Mouse (Mus musculus) embryonic facial prominence, embryonic 10.5 days (tissue): Measurements from ENCODE around the gene Tmx4. TPM values are rescaled to one million over a fixed set of nuclear protein-coding genes. Genes with fewer than 3 reads are reported as not detected.

Experiments
- DNase-seq: peaks from one replicate; pipeline ENCODE4 v3.0.0-alpha.2; 2017; ENCODE audit warnings: low spot score
- H3K27ac ChIP-seq: fragments of 300-500 bp; sonication (generic); replicated peaks from 2 replicates; pipeline ENCODE4 v1.5.1; 2016; ENCODE audit warnings: mild to moderate bottlenecking
- H3K27me3 ChIP-seq: fragments of 300-500 bp; sonication (generic); replicated peaks from 2 replicates; pipeline ENCODE4 v1.6.1; 2016; ENCODE audit warnings: low read depth, mild to moderate bottlenecking; ENCODE audit not compliant: poor library complexity, severe bottlenecking
- H3K36me3 ChIP-seq: fragments of 300-500 bp; sonication (generic); replicated peaks from 2 replicates; pipeline ENCODE4 v1.6.1; 2016; ENCODE audit warnings: mild to moderate bottlenecking, moderate library complexity
- H3K4me1 ChIP-seq: fragments of 300-500 bp; sonication (generic); 2 replicates; pipeline ENCODE4 v1.6.1; 2016
- H3K4me3 ChIP-seq: fragments of 300-500 bp; sonication (generic); 2 replicates; pipeline ENCODE4 v1.5.1; 2016; ENCODE audit warnings: mild to moderate bottlenecking, moderate library complexity
- H3K9me3 ChIP-seq: fragments of 300-500 bp; sonication (generic); 2 replicates; pipeline ENCODE4 v1.6.1; 2016; ENCODE audit warnings: mild to moderate bottlenecking
- WGBS: fragments of 180-500 bp; shearing (Covaris S2); methylation state at CpG from one replicate; pipeline ENCODE4 v1.1.7; 2016; 5-methylcytosine and 5-hydroxymethylcytosine counted together
- polyA plus RNA-seq: library from polyadenylated mRNA; unstranded; fragments of >200 nt; fragmentation: Nextera tagmentation; extraction: Ambion mirVana; gene quantifications from 2 replicates; pipeline ENCODE4 v1.2.1, GENCODE M21; 2016

Gene Tmx4
- polyA plus RNA-seq, 1 experiment from 2014 or later, result 23.3 TPM

- no peaks in the 10 kb centered on the region for H3K4me1 ChIP-seq
- no peak overlapping the region for H3K27ac ChIP-seq
- no peak for DNase-seq
- no peaks in the 10 kb centered on the region for H3K9me3 ChIP-seq
- no peaks in the 10 kb centered on the region for H3K27me3 ChIP-seq
- no peak overlapping the region for H3K4me3 ChIP-seq
- 84% methylated on average over 5 of the region's 5 CpGs for WGBS
- H3K36me3 ChIP-seq, result no peaks in the 10 kb centered on the region
Measured at GRCm38 (mm10) chr2:134545116-134545515, 98.8 kb downstream of the Tmx4 start.

GRCm38 (mm10) chr2:134544321-134545065, 99.5 kb downstream of the Tmx4 start:
- H3K9me3 ChIP-seq, result no peaks in the 10 kb centered on the region
- no peaks in the 10 kb centered on the region for H3K27me3 ChIP-seq
- H3K36me3 ChIP-seq, result no peaks in the 10 kb centered on the region
- H3K4me3 ChIP-seq, result no peak overlapping the region
- no peaks in the 10 kb centered on the region for H3K4me1 ChIP-seq
- no peak for DNase-seq
- H3K27ac ChIP-seq, result no peak overlapping the region
- WGBS, result 83% methylated on average over 8 of the region's 8 CpGs

Other genes starting within 250 kb of the Tmx4 start
- not detected in 2 replicates for gene Hao1, start 89.8 kb downstream of the Tmx4 start, polyA plus RNA-seq
- 4.6 and 6.0 TPM in 2 replicates for gene Plcb1, start 141.9 kb upstream of the Tmx4 start, polyA plus RNA-seq